Mouse (Mus musculus): Measurements from ENCODE around the gene Tmem170b.

Gene Tmem170b

DNA sequence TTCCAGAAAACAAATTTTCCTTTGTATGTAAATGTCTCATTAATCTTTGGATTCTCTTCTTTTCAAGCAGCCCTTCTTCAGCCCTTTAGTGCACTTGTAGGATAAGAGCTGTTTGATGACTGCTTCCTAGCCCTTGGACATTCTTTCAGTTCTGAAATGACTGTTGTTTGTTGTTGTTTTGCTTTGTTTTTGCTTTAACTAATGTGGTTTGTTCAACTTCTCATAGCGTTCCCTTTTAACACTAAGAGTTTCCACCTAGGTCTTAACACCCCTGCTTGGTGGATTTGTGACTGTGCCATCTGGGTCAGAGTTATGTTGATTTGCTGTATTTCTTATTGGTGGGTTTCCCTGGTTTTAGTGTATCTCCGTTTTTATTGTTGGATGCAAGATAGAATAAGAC lies 8.8 kb downstream of the Tmem170b start:
- DNase-seq (ENCODE audit: low read depth, low spot score) = no peak

DNA sequence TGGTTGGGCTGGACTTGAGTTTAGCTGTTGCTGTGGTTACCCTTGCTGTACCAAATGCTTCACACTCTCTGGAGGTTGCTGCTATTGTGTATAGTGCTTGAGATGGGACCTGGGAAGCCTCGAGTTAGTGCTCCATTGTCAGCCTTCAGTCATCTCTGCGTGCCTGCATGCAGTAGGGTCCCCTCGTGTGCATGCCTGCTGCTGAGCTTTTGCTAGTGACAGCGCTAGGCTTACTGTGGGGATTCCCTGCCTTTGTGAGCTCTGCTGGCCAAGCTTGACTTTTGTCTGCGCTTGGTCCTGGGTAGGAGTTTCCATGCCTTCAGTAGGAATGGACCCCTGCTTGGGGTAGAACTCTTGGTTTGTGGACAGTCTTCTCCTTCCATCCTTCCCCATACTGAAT lies 9.3 kb downstream of the Tmem170b start:
- DNase-seq (ENCODE audit: low read depth, low spot score) = no peak

DNA sequence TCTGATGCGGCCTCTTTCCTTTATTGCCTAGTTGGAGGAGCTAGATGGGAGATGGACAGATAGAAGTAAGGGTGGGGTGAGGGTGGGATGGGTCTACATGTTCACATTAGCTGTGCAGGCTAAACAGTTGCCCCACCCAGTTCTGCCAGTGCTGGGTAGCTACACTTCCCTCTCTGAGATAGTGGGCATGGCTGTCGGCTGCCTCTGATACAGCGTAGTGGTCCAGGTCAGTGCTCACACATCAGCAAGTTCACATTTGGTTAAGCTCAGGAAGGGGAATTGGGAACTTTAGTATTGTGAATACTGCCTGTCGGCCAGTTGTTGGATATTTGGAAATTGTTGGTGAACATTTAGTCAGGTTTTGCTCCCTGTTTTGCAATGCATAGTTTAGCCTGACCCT lies 13.8 kb downstream of the Tmem170b start:
- no peak for DNase-seq (ENCODE audit: low read depth, low spot score)

DNA sequence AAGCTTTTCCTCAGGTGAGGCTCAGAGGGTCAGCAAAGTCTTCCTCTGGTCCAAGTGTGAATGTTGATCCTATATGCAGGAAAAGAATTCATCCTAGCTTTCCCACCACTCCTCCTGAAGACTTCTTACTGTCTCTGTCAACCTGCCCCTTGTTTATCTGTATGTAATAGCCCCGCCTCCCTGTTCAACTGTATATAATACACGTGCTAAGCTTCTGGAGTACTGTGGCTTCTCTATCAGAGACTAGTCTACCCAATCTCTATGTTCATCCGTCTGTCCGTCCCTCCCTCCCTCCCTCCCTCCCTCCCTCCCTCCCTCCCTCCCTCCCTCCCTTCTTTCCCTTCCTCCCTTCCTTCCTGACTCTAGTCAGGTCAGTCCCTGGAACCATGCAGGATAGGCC lies 14.4 kb downstream of the Tmem170b start:
- DNase-seq (ENCODE audit: low read depth, low spot score) = no peak

DNA sequence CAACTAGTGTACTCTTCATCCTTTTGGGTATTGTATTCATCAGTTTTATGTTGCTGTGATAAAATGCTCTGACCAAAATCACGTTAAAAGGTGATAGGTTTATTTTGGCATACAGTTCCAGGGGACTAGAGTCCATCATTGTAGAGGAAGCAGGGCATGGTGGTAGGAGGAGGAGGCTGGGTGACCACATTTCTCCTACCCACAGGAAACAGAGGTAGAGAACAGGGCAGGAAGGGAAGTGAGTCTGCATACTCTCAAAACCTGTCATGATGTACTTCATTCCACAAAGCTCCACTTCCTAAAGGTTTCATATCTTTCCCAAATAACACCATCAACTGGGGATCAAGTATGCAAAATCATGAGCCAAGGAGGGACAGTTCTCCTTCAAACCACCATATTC lies 18.4 kb downstream of the Tmem170b start:
- DNase-seq (ENCODE audit: low read depth, low spot score) = no peak

DNA sequence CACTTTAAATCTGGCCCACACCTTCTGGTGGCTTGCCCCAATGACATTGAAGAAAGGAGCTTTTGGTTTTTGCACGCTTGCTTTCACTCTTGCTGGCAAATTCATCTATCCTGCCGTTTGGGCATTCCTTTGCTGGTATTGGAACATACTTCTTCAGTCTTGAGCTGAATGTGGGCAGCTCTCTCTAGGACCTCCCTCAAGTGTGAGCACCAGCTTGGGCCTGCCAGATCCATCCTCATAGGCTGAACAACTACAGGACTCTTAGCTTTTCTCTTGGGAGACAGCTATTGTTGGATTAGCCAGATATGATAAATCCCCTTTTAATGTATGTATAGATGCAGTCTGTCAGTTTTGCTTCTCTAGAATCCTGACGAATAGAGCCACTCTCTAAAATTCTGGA lies 19.5 kb downstream of the Tmem170b start:
- DNase-seq (ENCODE audit: low read depth, low spot score) = no peak

DNA sequence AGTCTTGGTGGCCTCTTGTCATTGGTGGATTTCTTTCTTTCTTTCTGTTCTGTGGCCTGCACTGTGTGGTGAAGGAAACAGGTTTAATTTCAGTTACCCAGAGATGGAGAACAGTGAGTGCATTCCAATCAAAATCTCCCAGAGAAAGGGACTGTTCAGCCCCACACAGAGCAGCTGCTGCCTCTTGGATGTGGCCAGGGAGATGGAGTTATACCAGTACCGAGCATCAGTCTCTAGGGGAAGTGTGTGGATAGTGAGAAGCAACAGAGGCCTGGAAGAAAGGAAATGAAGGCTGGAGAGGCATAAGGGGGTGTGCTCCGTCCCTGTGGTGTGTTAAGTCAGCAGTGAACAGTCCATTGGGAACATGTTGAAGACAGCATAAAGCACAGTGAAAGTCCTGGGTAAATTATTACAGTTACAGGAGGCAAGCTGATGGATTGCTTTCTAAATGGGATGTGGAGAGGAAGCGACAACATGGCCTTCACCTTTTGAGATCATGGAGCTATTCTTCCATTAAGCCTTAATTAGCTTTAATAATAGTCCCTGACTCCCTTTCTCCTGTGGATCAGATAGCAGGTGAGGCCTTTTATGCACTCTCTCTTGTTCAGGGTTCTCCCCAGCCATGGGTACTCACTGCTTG lies 21.7 kb downstream of the Tmem170b start:
- DNase-seq (ENCODE audit: low read depth, low spot score) = no peak

DNA sequence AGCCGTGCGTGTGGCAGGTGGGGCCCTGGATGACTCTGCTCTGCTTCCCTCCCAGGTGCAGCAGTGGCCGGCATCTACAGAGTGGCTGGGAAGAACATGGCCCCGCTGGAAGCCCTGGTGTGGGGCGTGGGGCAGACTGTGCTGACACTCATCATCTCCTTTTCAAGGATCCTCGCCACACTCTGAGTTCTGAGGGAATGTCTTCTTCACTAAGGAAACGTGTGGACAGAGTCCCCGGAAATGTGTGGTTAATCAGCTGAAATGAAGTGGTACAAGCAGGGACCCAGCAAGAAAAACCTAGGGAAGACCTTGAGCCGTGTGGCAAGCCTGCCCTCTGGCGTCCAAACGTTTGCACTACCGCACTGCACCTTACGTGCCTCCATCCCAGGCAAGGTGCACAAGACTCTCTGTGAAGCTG lies 28.7 kb downstream of the Tmem170b start:
- DNase-seq (ENCODE audit: low read depth, low spot score) = no peak

DNA sequence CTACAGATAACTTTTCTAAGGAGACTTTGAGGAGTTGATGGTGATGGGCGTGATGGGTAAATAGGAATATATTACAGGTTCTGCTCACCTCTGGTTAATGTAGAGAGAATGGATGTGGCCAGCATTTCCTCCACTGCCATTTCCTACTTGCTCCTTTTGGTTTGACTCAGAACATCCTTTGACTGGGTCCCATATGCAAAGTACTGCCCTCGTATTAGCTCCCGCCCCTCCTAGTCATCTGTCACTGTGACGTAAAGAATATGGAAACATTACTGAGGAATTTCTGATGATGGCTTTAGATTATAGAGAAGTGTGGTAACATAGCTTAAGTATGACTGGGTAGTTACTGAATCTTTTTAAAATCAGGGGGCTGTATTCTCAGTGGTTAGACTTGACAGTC lies 32.4 kb downstream of the Tmem170b start:
- no peak for DNase-seq (ENCODE audit: low read depth, low spot score)

DNA sequence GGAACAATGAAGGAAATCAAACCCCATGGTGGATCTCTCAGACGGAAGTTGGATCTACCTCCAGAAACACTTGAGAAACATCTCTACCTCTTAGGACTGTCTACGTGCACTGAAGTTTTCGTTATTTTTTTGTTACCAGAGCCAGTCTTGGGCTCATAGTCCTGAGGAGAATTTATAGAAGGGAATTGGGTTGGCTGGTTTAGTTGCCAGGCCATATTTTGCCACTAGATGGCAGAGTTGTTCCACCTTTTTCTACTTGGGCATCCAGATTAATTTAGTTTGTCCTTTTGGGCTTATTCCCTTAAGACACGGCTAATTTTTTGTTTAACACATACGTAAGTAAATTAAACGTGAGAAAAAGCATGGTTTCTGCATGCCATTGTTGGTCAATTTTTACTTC lies 37.1 kb downstream of the Tmem170b start:
- no peak for DNase-seq (ENCODE audit: low read depth, low spot score)

DNA sequence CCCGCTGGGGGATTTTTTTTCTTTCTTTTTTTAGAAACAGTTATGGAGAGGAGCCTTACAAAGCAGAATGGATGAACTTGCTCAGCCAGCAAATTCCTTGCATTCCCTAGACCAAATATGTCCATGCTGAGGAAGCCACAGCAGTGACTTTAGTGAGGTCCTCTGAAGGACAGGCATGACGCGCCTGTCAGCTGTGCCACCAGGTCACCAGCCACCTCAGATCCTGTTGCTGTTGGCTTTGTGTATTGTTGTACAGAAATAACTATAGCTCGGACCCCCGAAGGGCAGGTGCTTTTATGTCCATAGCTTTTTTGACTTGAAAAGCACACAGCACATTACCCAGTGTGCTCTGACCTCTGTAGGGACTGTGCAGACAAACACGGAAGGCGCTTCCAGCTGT lies 38.1 kb downstream of the Tmem170b start:
- no peak for DNase-seq (ENCODE audit: low read depth, low spot score)

DNA sequence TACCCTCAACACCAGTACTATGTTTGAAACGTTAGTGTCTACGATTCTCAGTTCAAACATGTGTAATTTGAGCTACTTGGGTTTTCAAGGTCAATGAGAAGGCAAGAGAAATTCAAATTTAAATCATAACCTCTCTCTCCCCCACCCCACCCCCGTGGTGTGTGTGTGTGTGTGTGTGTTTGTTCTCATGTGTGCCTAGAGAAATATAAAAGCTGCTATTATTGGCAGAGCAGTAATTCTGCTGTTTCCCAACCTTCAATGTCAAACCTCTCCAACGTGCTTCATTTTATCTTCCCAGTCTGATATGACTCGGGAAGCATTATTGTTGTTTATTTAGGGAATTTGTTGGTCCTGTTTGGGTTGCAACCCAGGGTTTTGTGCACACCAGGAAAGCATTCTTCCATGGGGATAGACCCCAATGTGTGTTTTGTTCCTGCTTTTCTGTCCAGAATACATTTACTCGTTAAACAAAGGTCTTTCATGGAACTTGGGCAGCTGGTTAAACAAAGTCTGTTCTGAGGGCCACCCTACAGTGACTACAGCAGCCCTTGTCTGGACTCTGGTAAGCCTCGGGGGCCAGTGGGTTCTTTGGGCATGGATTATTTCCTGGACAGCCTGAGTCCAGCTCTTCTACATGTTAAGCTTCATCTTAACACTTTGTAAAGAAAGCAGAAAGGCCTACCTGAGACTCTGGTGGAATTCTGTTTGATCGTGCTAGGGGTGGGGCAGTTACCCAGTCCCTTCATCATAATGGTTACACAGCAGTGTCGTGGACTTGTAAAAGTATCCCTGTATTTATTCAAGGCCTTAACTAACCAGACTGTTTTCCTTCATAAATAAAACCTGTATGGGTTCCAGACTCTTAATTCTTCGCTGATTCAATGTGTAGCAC lies 39.1 kb downstream of the Tmem170b start:
- DNase-seq (ENCODE audit: low read depth, low spot score) = no peak

DNA sequence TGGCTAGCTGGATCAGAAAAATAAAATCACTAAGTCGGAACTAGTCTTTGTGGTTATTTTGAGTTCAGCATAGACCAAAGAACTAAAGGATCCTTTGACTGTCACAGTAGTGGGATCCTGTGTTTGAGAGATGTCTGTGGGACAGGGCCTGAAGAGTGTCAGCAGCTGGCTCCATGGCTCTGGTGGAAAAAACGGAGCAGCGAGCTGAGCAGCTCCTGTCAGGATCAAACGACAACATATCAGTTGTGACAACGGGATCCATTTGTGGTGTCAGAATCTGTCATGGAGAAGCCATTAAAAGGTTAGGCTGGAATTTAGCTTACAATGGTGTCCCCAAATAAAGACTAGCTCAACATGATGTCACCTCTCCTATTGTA lies 39.8 kb downstream of the Tmem170b start:
- DNase-seq (ENCODE audit: low read depth, low spot score) = no peak

DNA sequence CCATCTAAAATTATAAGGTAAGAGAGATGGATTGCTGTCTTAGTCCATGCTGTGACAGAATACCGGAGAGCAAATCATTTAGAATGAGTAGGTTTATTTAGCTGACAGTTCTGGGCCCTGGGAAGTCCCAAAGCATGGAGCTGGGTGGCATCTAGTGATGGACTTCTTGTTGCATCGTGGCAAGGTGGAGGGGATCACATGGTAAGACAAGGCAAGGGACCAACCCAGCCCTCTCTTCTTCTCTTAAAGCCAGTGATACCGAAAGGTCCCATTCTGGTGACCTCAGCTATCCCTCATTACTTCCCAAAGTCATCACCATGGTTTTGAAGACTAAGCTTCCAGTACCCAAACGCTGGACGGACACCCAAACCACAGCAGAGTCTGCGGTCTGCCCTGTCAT lies 42.3 kb downstream of the Tmem170b start:
- DNase-seq (ENCODE audit: low read depth, low spot score) = no peak

DNA sequence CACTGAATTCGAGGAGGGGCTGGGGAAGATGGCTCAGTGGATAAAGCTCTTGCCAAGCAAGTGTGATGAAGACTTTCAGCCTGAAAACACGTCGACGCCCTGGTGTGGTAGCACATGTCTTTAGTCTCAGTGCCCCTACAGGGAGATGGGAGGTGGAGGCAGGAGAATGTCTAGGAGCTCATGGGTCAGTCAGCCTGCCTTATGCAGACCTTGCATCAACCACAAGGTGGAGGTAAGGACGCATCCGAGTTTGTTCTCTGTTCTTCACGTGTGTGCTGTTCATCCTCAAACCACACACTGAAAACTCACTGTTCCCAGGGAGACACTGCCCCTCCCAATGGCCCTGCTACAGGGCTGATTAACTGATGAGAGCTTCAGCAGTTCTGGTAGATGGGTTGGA lies 45.0 kb downstream of the Tmem170b start:
- no peak for DNase-seq (ENCODE audit: low read depth, low spot score)

DNA sequence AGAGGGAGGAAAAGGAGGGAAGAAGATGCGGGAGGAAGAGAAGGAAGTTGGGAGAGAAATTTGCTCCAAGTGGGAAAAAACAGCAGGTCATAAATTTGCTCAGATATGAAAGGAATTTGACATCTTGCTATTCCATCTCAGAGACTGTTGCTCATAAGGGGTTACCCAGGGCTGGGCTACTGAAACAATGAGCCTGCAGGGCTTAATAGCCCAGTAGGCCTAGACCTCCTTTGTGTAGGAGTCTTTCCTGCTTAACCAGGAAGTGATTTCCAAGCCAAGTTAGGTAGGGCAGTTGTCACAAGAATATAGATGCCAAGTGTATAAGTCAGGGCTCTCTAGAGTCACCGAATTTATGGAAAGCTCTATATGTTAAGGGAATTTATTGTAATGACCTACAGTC lies 48.1 kb downstream of the Tmem170b start:
- no peak for DNase-seq (ENCODE audit: low read depth, low spot score)

DNA sequence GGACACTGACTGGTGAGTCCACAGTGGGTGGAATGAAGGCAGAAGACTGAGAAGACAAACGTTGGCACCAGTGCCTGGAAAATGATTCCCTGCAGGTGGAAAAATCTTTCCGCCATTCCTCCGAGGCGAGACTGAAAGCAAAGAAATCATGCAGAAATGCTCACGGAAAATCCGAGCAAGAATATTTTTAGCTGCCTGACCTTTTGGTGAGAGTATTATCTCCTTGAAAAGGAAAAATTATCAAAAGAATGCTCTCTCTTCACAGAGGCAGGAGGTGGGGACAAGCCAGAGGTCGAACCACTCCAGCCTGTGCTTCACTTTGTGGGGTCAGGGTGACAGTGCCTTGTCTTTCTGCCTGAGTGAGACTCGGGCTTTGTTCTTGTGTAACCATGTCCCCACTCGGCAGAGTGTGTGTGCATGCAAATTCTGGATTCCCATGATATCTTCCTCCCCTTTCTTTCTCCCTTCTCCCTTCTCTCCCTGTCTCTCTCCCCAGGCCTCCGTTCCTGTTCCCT lies 49.9 kb downstream of the Tmem170b start:
- no peak for DNase-seq (ENCODE audit: low read depth, low spot score)

DNA sequence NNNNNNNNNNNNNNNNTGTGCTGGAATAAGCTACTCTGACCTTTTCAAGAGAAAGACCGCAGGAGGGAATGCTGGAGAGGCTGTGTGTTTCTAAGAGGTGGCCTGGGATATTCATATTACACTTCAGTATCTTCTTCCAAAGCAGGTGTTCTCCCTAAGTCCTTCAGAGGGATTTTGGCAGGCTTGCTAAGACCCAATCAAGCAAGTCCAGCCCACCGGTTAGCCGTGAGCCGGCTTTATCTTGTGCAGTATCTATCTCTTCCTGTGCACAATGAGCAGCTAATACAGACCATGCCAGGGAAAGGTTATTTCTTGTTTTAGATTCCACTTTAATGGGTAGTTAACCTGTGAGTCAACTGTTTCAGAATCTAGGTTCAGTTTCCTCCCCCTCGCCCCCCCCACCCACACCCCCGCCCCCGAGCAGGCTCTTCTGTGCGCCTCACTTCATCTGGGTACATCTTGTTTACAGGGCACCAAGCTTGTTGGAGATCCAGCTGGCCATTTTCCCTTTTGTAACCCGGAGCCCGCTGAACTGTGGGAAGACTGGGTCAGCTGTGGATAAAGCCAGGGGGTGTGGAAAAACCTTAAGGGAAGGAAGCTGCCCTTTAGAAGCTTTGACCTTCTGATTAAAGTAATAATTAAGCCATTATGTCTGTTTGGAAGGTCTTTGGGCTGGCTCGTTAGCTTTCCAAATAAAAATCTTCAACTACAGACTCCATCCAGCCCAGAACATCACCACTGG lies 54.5 kb downstream of the Tmem170b start:
- DNase-seq (ENCODE audit: low read depth, low spot score) = no peak

DNA sequence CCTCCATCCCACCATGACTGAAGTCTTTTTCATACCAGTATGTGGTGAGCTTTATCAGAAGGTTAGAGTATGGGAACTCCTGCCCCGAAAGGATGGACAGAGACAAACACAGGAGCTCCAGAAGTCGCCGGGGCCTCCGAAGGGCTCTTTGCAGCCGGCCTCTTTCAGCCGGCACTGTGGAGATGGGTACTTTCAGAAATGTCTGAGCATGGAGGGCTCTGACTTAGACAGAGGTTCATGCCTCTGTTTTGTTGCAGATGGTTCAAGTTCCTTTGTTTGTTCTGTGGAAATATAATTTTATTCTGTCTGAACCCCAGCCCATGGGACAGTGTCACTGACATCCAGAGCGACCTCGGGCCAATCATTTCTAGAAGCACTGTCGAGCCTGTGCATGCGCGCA lies 55.4 kb downstream of the Tmem170b start:
- no peak for DNase-seq (ENCODE audit: low read depth, low spot score)

DNA sequence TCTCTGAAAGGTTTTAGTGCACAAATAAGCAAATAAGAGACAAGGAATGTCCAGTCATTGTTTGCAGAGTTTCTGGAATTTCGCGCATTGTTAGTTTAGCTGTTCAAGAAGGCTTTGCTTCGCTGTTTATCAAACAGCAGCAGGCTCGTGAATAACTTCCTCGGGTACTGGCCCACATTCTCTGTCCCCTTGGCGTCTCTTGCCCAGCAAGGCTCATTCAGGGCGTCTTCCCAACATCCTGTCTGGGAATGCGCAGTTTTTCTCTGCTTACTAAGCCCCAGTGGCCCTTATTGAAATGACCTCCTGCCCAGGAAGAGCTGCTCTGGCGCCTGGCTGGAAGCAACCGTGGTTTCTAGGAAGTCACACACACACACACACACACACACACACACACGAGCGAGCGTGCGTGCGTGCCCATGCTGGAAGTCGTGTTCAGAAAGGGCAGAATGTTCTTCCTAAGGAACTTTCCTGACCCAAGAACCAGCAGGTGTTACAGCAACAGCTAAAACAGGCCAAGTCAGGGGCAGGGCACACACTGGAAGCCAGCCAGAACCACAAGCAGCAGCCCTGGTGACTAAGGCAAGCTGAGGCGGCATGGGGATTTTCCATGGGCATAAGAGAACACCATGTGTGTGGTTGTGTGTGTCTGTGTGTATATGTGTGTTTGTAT lies 56.8 kb downstream of the Tmem170b start:
- no peak for DNase-seq (ENCODE audit: low read depth, low spot score)

DNA sequence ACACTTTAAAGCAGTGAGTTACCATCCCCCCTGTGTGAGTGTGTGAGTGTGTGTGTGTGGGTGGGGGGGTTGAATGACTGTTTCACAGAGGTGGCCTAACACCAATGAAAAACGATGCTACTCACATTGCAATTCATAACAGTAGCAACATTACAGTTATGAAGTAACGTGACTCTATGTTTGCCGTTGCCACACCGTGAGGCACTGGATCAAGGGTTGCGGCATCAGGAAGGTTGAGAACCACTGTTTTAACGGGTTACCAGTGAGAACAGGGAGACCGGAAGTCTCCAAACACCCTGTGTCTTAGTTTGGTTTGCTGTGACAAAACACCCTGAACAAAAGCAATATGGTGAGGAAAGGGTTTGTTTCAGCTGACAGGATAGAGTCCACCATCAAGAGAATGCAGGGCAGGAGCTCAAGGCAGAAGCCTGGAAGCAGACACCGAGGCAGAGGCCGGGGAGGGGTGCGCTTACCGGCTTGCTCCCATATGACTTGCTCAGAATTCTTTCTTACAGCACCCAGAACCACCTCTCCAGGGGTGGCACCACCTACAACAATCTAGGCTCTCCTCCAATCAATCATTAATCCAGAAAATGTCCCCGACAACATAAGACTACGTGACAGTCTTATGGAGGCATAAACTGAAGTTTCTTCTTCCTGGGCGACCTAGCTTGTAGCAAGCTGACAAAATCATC lies 57.9 kb downstream of the Tmem170b start:
- DNase-seq (ENCODE audit: low read depth, low spot score) = no peak
